Mouse (Mus musculus) cerebellum, postnatal 36 days (tissue): Measurements from ENCODE around the gene Btbd9.
A peak's percentile ranks its signal among the peaks of the same experiment; 100 is the strongest.

Experiments used
- DNase-seq, 2 experiments: peaks; one replicate each; pipeline ENCODE4 v3.0.0; 2021 to 2022; ENCODE audit warnings: mixed read lengths in 2 of 2

Gene Btbd9

GRCm38 (mm10) chr17:30268456-30268855 is 307.8 kb downstream of the Btbd9 start:
- DNase-seq, result peak; percentile 44 to 71

GRCm38 (mm10) chr17:30267432-30267973 is 308.8 kb downstream of the Btbd9 start:
- no peak for DNase-seq

- no peak for DNase-seq
Measured at GRCm38 (mm10) chr17:30263535-30263934, 312.8 kb downstream of the Btbd9 start.

- DNase-seq, result no peak
Measured at GRCm38 (mm10) chr17:30262943-30263342, 313.3 kb downstream of the Btbd9 start.

GRCm38 (mm10) chr17:30262440-30262839 is 313.8 kb downstream of the Btbd9 start:
- no peak for DNase-seq

- DNase-seq, result no peak
Measured at GRCm38 (mm10) chr17:30261983-30262340, 314.3 kb downstream of the Btbd9 start.

- DNase-seq, result no peak
Measured at GRCm38 (mm10) chr17:30261307-30261982, 314.8 kb downstream of the Btbd9 start.

GRCm38 (mm10) chr17:30260641-30261306 is 315.5 kb downstream of the Btbd9 start:
- DNase-seq, result no peak

GRCm38 (mm10) chr17:30259938-30260337 is 316.4 kb downstream of the Btbd9 start:
- no peak for DNase-seq

GRCm38 (mm10) chr17:30258480-30258879 is 317.8 kb downstream of the Btbd9 start:
- DNase-seq, result no peak

GRCm38 (mm10) chr17:30255928-30256560 is 320.2 kb downstream of the Btbd9 start:
- no peak for DNase-seq

- no peak for DNase-seq
Measured at GRCm38 (mm10) chr17:30253924-30254323, 322.4 kb downstream of the Btbd9 start.

GRCm38 (mm10) chr17:30253028-30253427 is 323.3 kb downstream of the Btbd9 start:
- no peak for DNase-seq

- DNase-seq, result no peak
Measured at GRCm38 (mm10) chr17:30245308-30245706, 331.0 kb downstream of the Btbd9 start.

GRCm38 (mm10) chr17:30244651-30245307 is 331.5 kb downstream of the Btbd9 start:
- no peak for DNase-seq

- DNase-seq, result no peak
Measured at GRCm38 (mm10) chr17:30243540-30243939, 332.7 kb downstream of the Btbd9 start.

- no peak for DNase-seq
Measured at GRCm38 (mm10) chr17:30242647-30243046, 333.6 kb downstream of the Btbd9 start.

- no peak for DNase-seq
Measured at GRCm38 (mm10) chr17:30241720-30242322, 334.5 kb downstream of the Btbd9 start.

- DNase-seq, result peak; percentile 34 to 53
Measured at GRCm38 (mm10) chr17:30241061-30241460, 335.2 kb downstream of the Btbd9 start.

- peak; percentile 56 to 69 for DNase-seq
Measured at GRCm38 (mm10) chr17:30240659-30241058, 335.6 kb downstream of the Btbd9 start.

- no peak for DNase-seq
Measured at GRCm38 (mm10) chr17:30239458-30239857, 336.8 kb downstream of the Btbd9 start.

- no peak for DNase-seq
Measured at GRCm38 (mm10) chr17:30237600-30237999, 338.7 kb downstream of the Btbd9 start.

GRCm38 (mm10) chr17:30236611-30237010 is 339.7 kb downstream of the Btbd9 start:
- DNase-seq, result no peak
